Mouse (Mus musculus): ENCODE measurements at regions not wholly inside any gene's neighbourhood (a gene's known extent, or its start where the extent isn't known, plus 50 kb on each side); places are given as distances from the start of the nearest gene placed in this dataset.

GRCm38 (mm10) chr4:131215682-131216081 lies 271.5 kb downstream of the Matn1 start:
- H3K27ac ChIP-seq (ENCODE audit: low read length) = no peak overlapping the region
- H3K9me3 ChIP-seq (ENCODE audit: control insufficient read depth, low read depth, low read length) = peaks cover 5% of the 10 kb centered on the region; the same call in 1 of the 2 replicates
- H3K4me1 ChIP-seq (ENCODE audit: control insufficient read depth, insufficient read depth, low read length) = no peaks in the 10 kb centered on the region
- ATAC-seq (ENCODE audit: insufficient number of reproducible peaks, insufficient read depth, low FRiP score, low read depth) = no peak
- H3K4me3 ChIP-seq (ENCODE audit: low read depth, low read length) = no peak overlapping the region
- no peak overlapping the region for H3K9ac ChIP-seq (replicated peaks; ENCODE audit: low read depth, low read length)
- no peaks in the 10 kb centered on the region for H3K36me3 ChIP-seq (ENCODE audit: control insufficient read depth, insufficient read depth, low read length)
- no peak overlapping the region for H3K4me2 ChIP-seq (replicated peaks; ENCODE audit: low read depth, low read length)
- 81% methylated on average over 11 of the region's 11 CpGs for WGBS
- no peaks in the 10 kb centered on the region for H3K27me3 ChIP-seq (ENCODE audit: control insufficient read depth, insufficient read depth, low read length)

- WGBS = 86% methylated on average over 3 of the region's 3 CpGs
- no peak for ATAC-seq (ENCODE audit: insufficient number of reproducible peaks, insufficient read depth, low FRiP score, low read depth)
These were observed 272.2 kb downstream of the Matn1 start for GRCm38 (mm10) chr4:131216361-131216760.

GRCm38 (mm10) chr4:131217083-131217482 lies 272.9 kb downstream of the Matn1 start:
- H3K27ac ChIP-seq (ENCODE audit: low read length) = no peak overlapping the region
- no peaks in the 10 kb centered on the region for H3K4me1 ChIP-seq (ENCODE audit: control insufficient read depth, insufficient read depth, low read length)
- H3K36me3 ChIP-seq (ENCODE audit: control insufficient read depth, insufficient read depth, low read length) = no peaks in the 10 kb centered on the region
- no peaks in the 10 kb centered on the region for H3K27me3 ChIP-seq (ENCODE audit: control insufficient read depth, insufficient read depth, low read length)
- ATAC-seq (ENCODE audit: insufficient number of reproducible peaks, insufficient read depth, low FRiP score, low read depth) = no peak
- 79% methylated on average over 4 of the region's 4 CpGs for WGBS
- no peak overlapping the region for H3K4me3 ChIP-seq (ENCODE audit: low read depth, low read length)
- H3K4me2 ChIP-seq (replicated peaks; ENCODE audit: low read depth, low read length) = no peak overlapping the region
- no peaks in the 10 kb centered on the region for H3K9me3 ChIP-seq (ENCODE audit: control insufficient read depth, low read depth, low read length)
- H3K9ac ChIP-seq (replicated peaks; ENCODE audit: low read depth, low read length) = no peak overlapping the region

More at GRCm38 (mm10) chr4:131216361-131216760, 272.2 kb downstream of the Matn1 start:
- H3K9ac ChIP-seq (replicated peaks; ENCODE audit: low read depth, low read length) = no peak overlapping the region
- no peaks in the 10 kb centered on the region for H3K4me1 ChIP-seq (ENCODE audit: control insufficient read depth, insufficient read depth, low read length)
- no peaks in the 10 kb centered on the region for H3K27me3 ChIP-seq (ENCODE audit: control insufficient read depth, insufficient read depth, low read length)
- no peaks in the 10 kb centered on the region for H3K36me3 ChIP-seq (ENCODE audit: control insufficient read depth, insufficient read depth, low read length)
- H3K9me3 ChIP-seq (ENCODE audit: control insufficient read depth, low read depth, low read length) = no peaks in the 10 kb centered on the region
- no peak overlapping the region for H3K27ac ChIP-seq (ENCODE audit: low read length)
- H3K4me2 ChIP-seq (replicated peaks; ENCODE audit: low read depth, low read length) = no peak overlapping the region
- H3K4me3 ChIP-seq (ENCODE audit: low read depth, low read length) = no peak overlapping the region

GRCm38 (mm10) chr4:131217571-131218155 lies 273.5 kb downstream of the Matn1 start:
- Histone ChIP-seq H3K27ac (ENCODE audit: low read length) (no peak overlapping the region), H3K4me1 (ENCODE audit: control insufficient read depth, insufficient read depth, low read length) (no peaks in the 10 kb centered on the region), H3K4me3 (ENCODE audit: low read depth, low read length) (no peak overlapping the region), H3K9me3 (ENCODE audit: control insufficient read depth, low read depth, low read length) (no peaks in the 10 kb centered on the region), H3K9ac (replicated peaks; ENCODE audit: low read depth, low read length) (no peak overlapping the region), H3K27me3 (ENCODE audit: control insufficient read depth, insufficient read depth, low read length) (no peaks in the 10 kb centered on the region), H3K4me2 (replicated peaks; ENCODE audit: low read depth, low read length) (no peak overlapping the region), H3K36me3 (ENCODE audit: control insufficient read depth, insufficient read depth, low read length) (no peaks in the 10 kb centered on the region)
- WGBS = 26% methylated on average over 7 of the region's 7 CpGs
- no peak for ATAC-seq (ENCODE audit: insufficient number of reproducible peaks, insufficient read depth, low FRiP score, low read depth)

GRCm38 (mm10) chr4:131220966-131221365 lies 276.8 kb downstream of the Matn1 start:
- H3K4me2 ChIP-seq (replicated peaks; ENCODE audit: low read depth, low read length) = no peak overlapping the region
- no peak overlapping the region for H3K27ac ChIP-seq (ENCODE audit: low read length)
- H3K9me3 ChIP-seq (ENCODE audit: control insufficient read depth, low read depth, low read length) = no peaks in the 10 kb centered on the region
- H3K9ac ChIP-seq (replicated peaks; ENCODE audit: low read depth, low read length) = no peak overlapping the region
- no peak overlapping the region for H3K4me3 ChIP-seq (ENCODE audit: low read depth, low read length)
- no peaks in the 10 kb centered on the region for H3K4me1 ChIP-seq (ENCODE audit: control insufficient read depth, insufficient read depth, low read length)
- no peaks in the 10 kb centered on the region for H3K27me3 ChIP-seq (ENCODE audit: control insufficient read depth, insufficient read depth, low read length)
- no peak for ATAC-seq (ENCODE audit: insufficient number of reproducible peaks, insufficient read depth, low FRiP score, low read depth)
- no peaks in the 10 kb centered on the region for H3K36me3 ChIP-seq (ENCODE audit: control insufficient read depth, insufficient read depth, low read length)
- 81% methylated on average over 10 of the region's 10 CpGs for WGBS

- Histone ChIP-seq H3K4me2 (replicated peaks; ENCODE audit: low read depth, low read length) (no peak overlapping the region), H3K27me3 (ENCODE audit: control insufficient read depth, insufficient read depth, low read length) (no peaks in the 10 kb centered on the region), H3K36me3 (ENCODE audit: control insufficient read depth, insufficient read depth, low read length) (no peaks in the 10 kb centered on the region), H3K9me3 (ENCODE audit: control insufficient read depth, low read depth, low read length) (no peaks in the 10 kb centered on the region), H3K27ac (ENCODE audit: low read length) (no peak overlapping the region), H3K4me3 (ENCODE audit: low read depth, low read length) (no peak overlapping the region), H3K9ac (replicated peaks; ENCODE audit: low read depth, low read length) (no peak overlapping the region), H3K4me1 (ENCODE audit: control insufficient read depth, insufficient read depth, low read length) (no peaks in the 10 kb centered on the region)
- WGBS = 85% methylated on average over 5 of the region's 5 CpGs
- ATAC-seq (ENCODE audit: insufficient number of reproducible peaks, insufficient read depth, low FRiP score, low read depth) = no peak
These were observed 286.2 kb downstream of the Matn1 start for GRCm38 (mm10) chr4:131230361-131230760.

GRCm38 (mm10) chr4:131236611-131237031 lies 292.4 kb downstream of the Matn1 start:
- Histone ChIP-seq H3K4me3 (ENCODE audit: low read depth, low read length) (no peak overlapping the region), H3K27ac (ENCODE audit: low read length) (no peak overlapping the region), H3K9ac (replicated peaks; ENCODE audit: low read depth, low read length) (no peak overlapping the region), H3K4me1 (ENCODE audit: control insufficient read depth, insufficient read depth, low read length) (no peaks in the 10 kb centered on the region), H3K36me3 (ENCODE audit: control insufficient read depth, insufficient read depth, low read length) (no peaks in the 10 kb centered on the region), H3K4me2 (replicated peaks; ENCODE audit: low read depth, low read length) (no peak overlapping the region), H3K9me3 (ENCODE audit: control insufficient read depth, low read depth, low read length) (no peaks in the 10 kb centered on the region), H3K27me3 (ENCODE audit: control insufficient read depth, insufficient read depth, low read length) (no peaks in the 10 kb centered on the region)
- 40% methylated on average over 4 of the region's 4 CpGs for WGBS
- no peak for ATAC-seq (ENCODE audit: insufficient number of reproducible peaks, insufficient read depth, low FRiP score, low read depth)

GRCm38 (mm10) chr4:131238591-131238990 lies 294.4 kb downstream of the Matn1 start:
- Histone ChIP-seq H3K4me1 (ENCODE audit: control insufficient read depth, insufficient read depth, low read length) (no peaks in the 10 kb centered on the region), H3K9me3 (ENCODE audit: control insufficient read depth, low read depth, low read length) (no peaks in the 10 kb centered on the region), H3K27ac (ENCODE audit: low read length) (no peak overlapping the region), H3K27me3 (ENCODE audit: control insufficient read depth, insufficient read depth, low read length) (no peaks in the 10 kb centered on the region), H3K36me3 (ENCODE audit: control insufficient read depth, insufficient read depth, low read length) (no peaks in the 10 kb centered on the region), H3K4me3 (ENCODE audit: low read depth, low read length) (no peak overlapping the region), H3K4me2 (replicated peaks; ENCODE audit: low read depth, low read length) (no peak overlapping the region), H3K9ac (replicated peaks; ENCODE audit: low read depth, low read length) (no peak overlapping the region)
- ATAC-seq (ENCODE audit: insufficient number of reproducible peaks, insufficient read depth, low FRiP score, low read depth) = no peak
- 67% methylated on average over 3 of the region's 3 CpGs for WGBS

- H3K4me3 ChIP-seq (ENCODE audit: low read depth, low read length) = no peak overlapping the region
- H3K9me3 ChIP-seq (ENCODE audit: control insufficient read depth, low read depth, low read length) = no peaks in the 10 kb centered on the region
- no peak overlapping the region for H3K27ac ChIP-seq (ENCODE audit: low read length)
- no peaks in the 10 kb centered on the region for H3K4me1 ChIP-seq (ENCODE audit: control insufficient read depth, insufficient read depth, low read length)
- 78% methylated on average over 5 of the region's 5 CpGs for WGBS
- no peak overlapping the region for H3K9ac ChIP-seq (replicated peaks; ENCODE audit: low read depth, low read length)
- no peak for ATAC-seq (ENCODE audit: insufficient number of reproducible peaks, insufficient read depth, low FRiP score, low read depth)
- H3K36me3 ChIP-seq (ENCODE audit: control insufficient read depth, insufficient read depth, low read length) = no peaks in the 10 kb centered on the region
- no peaks in the 10 kb centered on the region for H3K27me3 ChIP-seq (ENCODE audit: control insufficient read depth, insufficient read depth, low read length)
- no peak overlapping the region for H3K4me2 ChIP-seq (replicated peaks; ENCODE audit: low read depth, low read length)
These were observed 294.9 kb downstream of the Matn1 start for GRCm38 (mm10) chr4:131239132-131239531.
